Mouse (Mus musculus): ENCODE data around the gene Zfp57.
"Not testable (repeated sequence)": the region's sequence is repeated elsewhere in the genome, so short reads cannot be mapped to it uniquely, and the experiment has no call there.

- not testable (repeated sequence) for TF ChIP-seq TBP (IDR thresholded peaks at IDR 0.05; ENCODE audit: low read depth, low read length); POLR2A (IDR thresholded peaks at IDR 0.05; ENCODE audit: control insufficient read depth in 1 of 2, insufficient read depth in 1 of 2, low read depth in 1 of 2, low read length in 2 of 2, poor library complexity in 1 of 2); GATA1 (IDR thresholded peaks at IDR 0.05; ENCODE audit: low read depth, low read length); CHD2 (IDR thresholded peaks at IDR 0.05; ENCODE audit: low read length); HCFC1 (IDR thresholded peaks at IDR 0.05; ENCODE audit: low read depth, low read length); EP300 (IDR thresholded peaks at IDR 0.05; ENCODE audit: low read depth in 1 of 2, low read length in 2 of 2); CTCF (IDR thresholded peaks at IDR 0.05 in 2 of 3, conservative IDR thresholded peaks at IDR 0.05 in 1 of 3; ENCODE audit: control insufficient read depth in 1 of 3, insufficient read depth in 1 of 3, low read depth in 2 of 3, low read length in 3 of 3, poor library complexity in 1 of 3, severe bottlenecking in 1 of 3); SIN3A (IDR thresholded peaks at IDR 0.05; ENCODE audit: low read length); ETS1 (IDR thresholded peaks at IDR 0.05; ENCODE audit: low read depth, low read length)
Measured at GRCm38 (mm10) chr17:36990630-36991029, 10.3 kb upstream of the Zfp57 start.

Measured in MEL (cell line).